Comparison of ENCODE assay signal across 14 mouse cellular contexts in the genomic region with DNA sequence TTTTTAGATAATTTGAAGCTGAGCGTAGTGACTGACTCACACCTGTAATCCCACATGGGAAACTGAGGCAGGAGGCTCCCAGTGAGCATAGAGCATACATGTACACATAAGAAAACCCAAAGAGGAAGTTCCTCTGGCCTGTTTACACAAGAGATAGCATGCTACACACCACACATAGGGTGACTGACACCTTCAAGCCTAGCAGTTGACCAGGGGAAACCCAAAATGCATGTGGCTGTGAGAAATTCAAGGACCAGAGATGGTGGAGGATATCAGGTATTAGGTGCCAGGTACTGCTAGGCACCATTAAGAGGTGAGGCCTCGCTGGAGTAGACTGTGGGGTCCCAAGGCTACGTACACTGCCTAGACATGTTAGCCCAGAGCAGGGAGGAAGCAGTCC.
"Had no signal": no experiment of that assay in that cellular context is flagged by ENCODE, and none has a peak within 500 bp of the region (broad histone marks: within the 10 kb centered on the region; RNA-seq: fewer than 3 reads in every experiment).

No protein-coding gene starts in this region.

- H3K9ac ChIP-seq: limb, embryonic 13.5 days; liver, embryonic 14.5 days; neural tube, embryonic 15.5 days had no signal

- H3K4me1 ChIP-seq: neural tube, embryonic 15.5 days had no signal

- H3K9me3 ChIP-seq: limb, embryonic 13.5 days; neural tube, embryonic 15.5 days had no signal

- ATAC-seq: midbrain, embryonic 16.5 days had no signal

- H3K36me3 ChIP-seq: limb, embryonic 13.5 days; neural tube, embryonic 15.5 days had no signal

- H3K4me2 ChIP-seq: limb, embryonic 13.5 days; midbrain, embryonic 11.5 days; neural tube, embryonic 15.5 days had no signal

- H3K4me3 ChIP-seq: limb, embryonic 13.5 days; neural tube, embryonic 15.5 days had no signal

- H3K27ac ChIP-seq: kidney, postnatal 0 days; limb, embryonic 13.5 days; liver, embryonic 14.5 days; neural tube, embryonic 15.5 days had no signal

- DNase-seq: kidney, adult 11 months; kidney, adult 9 months; kidney, postnatal 36 days; layer of hippocampus, adult 9-11 months; left cerebral cortex, postnatal 4 days; lung, adult 18-20 months; retina, postnatal 1 day; thymus, postnatal 4 days had no signal

- H3K27me3 ChIP-seq: limb, embryonic 13.5 days; neural tube, embryonic 15.5 days had no signal
